Mouse (Mus musculus) thymus, adult 2 months (tissue): Measurements from ENCODE around the gene Zfp93.

Experiments
- CTCF ChIP-seq: fragments of 200-500 bp; IDR thresholded peaks from 2 replicates; pipeline ENCODE4 v1.5.1; 2012; ENCODE audit warnings: mild to moderate bottlenecking, control low read depth, low read length, moderate library complexity, borderline replicate concordance; ENCODE audit not compliant: control insufficient read depth, poor library complexity, insufficient read depth; ENCODE audit errors: extremely low read depth
- POLR2A ChIP-seq: fragments of 200-500 bp; IDR thresholded peaks from 2 replicates; pipeline ENCODE4 v1.6.1; 2012; ENCODE audit warnings: mild to moderate bottlenecking, low read length, control low read depth, moderate library complexity; ENCODE audit not compliant: control insufficient read depth, poor library complexity, insufficient read depth; ENCODE audit errors: extremely low read depth

DNA sequence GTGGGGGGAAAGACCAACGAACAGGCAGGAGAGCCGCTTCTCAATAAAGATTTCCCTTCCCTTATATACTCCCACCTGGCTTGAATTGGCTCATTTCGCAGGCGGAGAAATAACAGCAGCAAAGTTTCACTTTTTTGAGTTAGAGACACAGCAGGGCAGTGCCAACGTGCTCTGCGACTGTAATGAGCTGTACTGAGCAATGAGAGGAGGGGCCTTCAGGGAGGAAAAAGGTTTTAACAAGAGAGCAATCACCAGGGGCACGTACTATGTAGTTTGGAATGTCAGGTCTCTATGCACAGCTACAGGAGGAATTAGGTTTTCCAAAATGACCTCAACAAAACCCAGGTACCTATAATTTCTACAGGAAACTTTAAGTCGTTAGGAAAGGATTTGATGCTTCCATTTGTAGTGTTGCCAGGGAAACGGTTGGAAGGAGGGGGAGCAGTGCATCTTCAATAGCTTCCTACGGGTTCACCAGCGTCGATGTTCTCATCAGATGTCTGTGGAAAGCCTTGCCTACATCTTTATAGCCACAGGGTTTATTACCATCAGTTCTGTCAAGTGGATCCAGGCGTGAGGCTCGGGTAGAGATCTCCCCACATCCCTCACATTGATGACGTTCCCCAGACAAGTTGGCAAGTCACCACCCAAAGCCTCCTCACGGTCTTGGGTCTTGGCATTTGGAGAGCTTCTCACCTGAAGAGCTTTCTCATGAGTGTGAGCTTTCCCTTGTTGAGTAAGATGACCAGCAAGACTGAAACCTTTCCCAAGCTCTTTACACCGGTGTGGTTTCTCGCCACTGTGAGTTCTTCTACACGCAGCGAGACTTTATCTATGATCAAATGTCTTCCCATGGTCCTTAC lies 56.3 kb downstream of the Zfp93 start:
- TF ChIP-seq CTCF (no peak), POLR2A (no peak)
